Mouse (Mus musculus): Measurements from ENCODE around the gene Sh3kbp1. TPM values are rescaled to one million over a fixed set of nuclear protein-coding genes. Genes with fewer than 3 reads are reported as not detected.

The Sh3kbp1 gene
- total and polyA plus RNA-seq, 3 experiments = 18.6 to 37.7 TPM; not detected in 1

- H3K36me3 ChIP-seq (ENCODE audit: control insufficient read depth in 1 of 2, insufficient read depth in 2 of 2, low read length in 2 of 2) = peaks cover 0 to 44% of the 10 kb centered on the region in 2 experiments; a peak in 3 of 4 replicates
- no peak overlapping the region for H3K27ac ChIP-seq (ENCODE audit: control insufficient read depth, low read depth, low read length)
- no peak overlapping the region for H3K9ac ChIP-seq (ENCODE audit: control insufficient read depth, low read depth, low read length, poor library complexity, severe bottlenecking)
- H3K79me2 ChIP-seq (ENCODE audit: control insufficient read depth, insufficient read depth, low read length, poor library complexity) = no peaks in the 10 kb centered on the region
- H3K9me3 ChIP-seq (replicated peaks; ENCODE audit: insufficient read depth, low read length) = no peaks in the 10 kb centered on the region
- peaks cover 31 to 34% of the 10 kb centered on the region in 2 experiments for H3K4me1 ChIP-seq (ENCODE audit: control insufficient read depth in 1 of 2, insufficient read depth in 2 of 2, low read length in 2 of 2)
- TF ChIP-seq MXI1 (IDR thresholded peaks at IDR 0.05; ENCODE audit: low read depth, low read length) (no peak), HCFC1 (IDR thresholded peaks at IDR 0.05; ENCODE audit: low read depth, low read length) (no peak), UBTF (IDR thresholded peaks at IDR 0.05; ENCODE audit: borderline replicate concordance, insufficient read depth, low read depth, low read length) (no peak), USF2 (IDR thresholded peaks at IDR 0.05; ENCODE audit: borderline replicate concordance in 1 of 2, insufficient read depth in 1 of 2, low read depth in 1 of 2, low read length in 2 of 2) (no peak), BHLHE40 (IDR thresholded peaks at IDR 0.05; ENCODE audit: borderline replicate concordance, low read depth, low read length) (no peak), NELFE (IDR thresholded peaks at IDR 0.05; ENCODE audit: low read depth, low read length) (no peak), RAD21 (IDR thresholded peaks at IDR 0.05; ENCODE audit: low read depth, low read length) (no peak), POLR2A (IDR thresholded peaks at IDR 0.05; ENCODE audit: control insufficient read depth in 1 of 2, insufficient read depth in 1 of 2, low read depth in 1 of 2, low read length in 2 of 2, poor library complexity in 1 of 2) (no peak), EP300 (IDR thresholded peaks at IDR 0.05; ENCODE audit: low read depth in 1 of 2, low read length in 2 of 2) (no peak), TAL1 (IDR thresholded peaks at IDR 0.05; ENCODE audit: low read length) (no peak), ZNF384 (IDR thresholded peaks at IDR 0.05; ENCODE audit: low read depth, low read length) (no peak), MYC (IDR thresholded peaks at IDR 0.05; ENCODE audit: low read depth, low read length) (no peak), ZKSCAN1 (IDR thresholded peaks at IDR 0.05; ENCODE audit: low read depth, low read length) (no peak), MYB (IDR thresholded peaks at IDR 0.05; ENCODE audit: low read depth, low read length) (no peak), CHD1 (IDR thresholded peaks at IDR 0.05; ENCODE audit: low read depth, low read length) (no peak), SMC3 (IDR thresholded peaks at IDR 0.05; ENCODE audit: low read depth, low read length) (no peak), GABPA (IDR thresholded peaks at IDR 0.05; ENCODE audit: low read depth, low read length) (no peak), POLR2AphosphoS2 (IDR thresholded peaks at IDR 0.05; ENCODE audit: low read length) (no peak), E2F4 (IDR thresholded peaks at IDR 0.05; ENCODE audit: borderline replicate concordance, low read depth, low read length) (no peak), JUND (IDR thresholded peaks at IDR 0.05; ENCODE audit: low read depth, low read length) (no peak)
- DNase-seq (ENCODE audit: low read depth, low spot score) = no peak
- H3K4me3 ChIP-seq (ENCODE audit: control insufficient read depth in 1 of 2, insufficient read depth in 1 of 2, low read depth in 2 of 2, low read length in 2 of 2) = no peak overlapping the region
- no peaks in the 10 kb centered on the region for H3K27me3 ChIP-seq (ENCODE audit: control insufficient read depth in 1 of 2, insufficient read depth in 2 of 2, low read length in 2 of 2)
Measured at GRCm38 (mm10) chrX:159912061-159912460, 285.0 kb downstream of the Sh3kbp1 start.

- no peaks in the 10 kb centered on the region for H3K27me3 ChIP-seq (ENCODE audit: control insufficient read depth in 1 of 2, insufficient read depth in 2 of 2, low read length in 2 of 2)
- H3K4me3 ChIP-seq (ENCODE audit: control insufficient read depth in 1 of 2, insufficient read depth in 1 of 2, low read depth in 2 of 2, low read length in 2 of 2) = no peak overlapping the region
- TF ChIP-seq NELFE (IDR thresholded peaks at IDR 0.05; ENCODE audit: low read depth, low read length) (no peak), TAL1 (IDR thresholded peaks at IDR 0.05; ENCODE audit: low read length) (no peak), TCF12 (IDR thresholded peaks at IDR 0.05; ENCODE audit: low read depth, low read length) (no peak), MAZ (IDR thresholded peaks at IDR 0.05; ENCODE audit: low read depth, low read length) (no peak), GATA1 (IDR thresholded peaks at IDR 0.05; ENCODE audit: low read depth, low read length) (no peak), MXI1 (IDR thresholded peaks at IDR 0.05; ENCODE audit: low read depth, low read length) (no peak), TBP (IDR thresholded peaks at IDR 0.05; ENCODE audit: low read depth, low read length) (no peak), KAT2A (conservative IDR thresholded peaks at IDR 0.05; ENCODE audit: low read depth, low read length) (no peak), SMC3 (IDR thresholded peaks at IDR 0.05; ENCODE audit: low read depth, low read length) (no peak), CHD2 (IDR thresholded peaks at IDR 0.05; ENCODE audit: low read length) (no peak), RAD21 (IDR thresholded peaks at IDR 0.05; ENCODE audit: low read depth, low read length) (no peak), USF2 (IDR thresholded peaks at IDR 0.05; ENCODE audit: borderline replicate concordance in 1 of 2, insufficient read depth in 1 of 2, low read depth in 1 of 2, low read length in 2 of 2) (no peak), ZMIZ1 (IDR thresholded peaks at IDR 0.05; ENCODE audit: low read depth, low read length) (no peak)
- no peak overlapping the region for H3K9ac ChIP-seq (ENCODE audit: control insufficient read depth, low read depth, low read length, poor library complexity, severe bottlenecking)
- peaks cover 26 to 28% of the 10 kb centered on the region in 2 experiments for H3K4me1 ChIP-seq (ENCODE audit: control insufficient read depth in 1 of 2, insufficient read depth in 2 of 2, low read length in 2 of 2)
- no peaks in the 10 kb centered on the region for H3K9me3 ChIP-seq (replicated peaks; ENCODE audit: insufficient read depth, low read length)
- peaks cover 0 to 31% of the 10 kb centered on the region in 2 experiments; a peak in 3 of 4 replicates for H3K36me3 ChIP-seq (ENCODE audit: control insufficient read depth in 1 of 2, insufficient read depth in 2 of 2, low read length in 2 of 2)
- no peak for DNase-seq (ENCODE audit: low read depth, low spot score)
- H3K79me2 ChIP-seq (ENCODE audit: control insufficient read depth, insufficient read depth, low read length, poor library complexity) = no peaks in the 10 kb centered on the region
- no peak overlapping the region for H3K27ac ChIP-seq (ENCODE audit: control insufficient read depth, low read depth, low read length)
Measured at GRCm38 (mm10) chrX:159913489-159913888, 286.4 kb downstream of the Sh3kbp1 start.
